Mouse (Mus musculus) ovary, adult 10 weeks (tissue): ENCODE data around the gene Fam161b. TPM values are rescaled to one million over a fixed set of nuclear protein-coding genes. Genes with fewer than 3 reads are reported as not detected.

Experiments
- polyA plus RNA-seq: library from polyadenylated mRNA; stranded (reverse); fragments of 350-450 nt; fragmentation: Illumina TruSeq; extraction: RNeasy Lipid Tissue Mini Kit (QIAGEN cat#74804); gene quantifications from one replicate; pipeline ENCODE4 v1.2.3, GENCODE M21; 2014

Gene Fam161b
- 5.4 TPM for polyA plus RNA-seq

GRCm38 (mm10) chr12:84361555-84362489 is at the start of gene Fam161b, which contains the start of gene Coq6:
Fam161b (minus strand) TSS chr12:84361833.
Coq6 (plus strand) TSS chr12:84361657.

GRCm38 (mm10) chr12:84408819-84409507 is 47.3 kb upstream of the Fam161b start, which contains the start of the genes Entpd5 and Bbof1:
Entpd5 (minus strand) TSS chr12:84409029.
Bbof1 (plus strand) TSS chr12:84409071.

GRCm38 (mm10) chr12:84316721-84317621 is 44.7 kb downstream of the Fam161b start, which contains the start of gene Zfp410:
Zfp410 (plus strand) TSS chr12:84316852.

Other genes starting within 250 kb of the Fam161b start
- gene Dnal1, start 247.5 kb downstream of the Fam161b start, polyA plus RNA-seq: 53.8 TPM
- gene Pnma1, start 213.3 kb downstream of the Fam161b start, polyA plus RNA-seq: 0.31 TPM
- 11.2 TPM for gene Elmsan1, start 143.0 kb downstream of the Fam161b start, polyA plus RNA-seq
- gene Ptgr2, start 76.6 kb downstream of the Fam161b start, polyA plus RNA-seq: 60.1 TPM
- 35.3 TPM for gene Zfp410, start 45.0 kb downstream of the Fam161b start, polyA plus RNA-seq
- gene Coq6, start 176 bp downstream of the Fam161b start, polyA plus RNA-seq: 2.8 TPM
- 30.4 TPM for gene Entpd5, start 47.2 kb upstream of the Fam161b start, polyA plus RNA-seq
- gene Bbof1, start 47.2 kb upstream of the Fam161b start, polyA plus RNA-seq: 17.8 TPM
- gene Rnf113a2, start 55.4 kb upstream of the Fam161b start, polyA plus RNA-seq: 10.6 TPM
- gene Aldh6a1, start 89.2 kb upstream of the Fam161b start, polyA plus RNA-seq: 228 TPM
- 23.8 TPM for gene Lin52, start 89.6 kb upstream of the Fam161b start, polyA plus RNA-seq
- not detected for gene Vsx2, start 207.9 kb upstream of the Fam161b start, polyA plus RNA-seq